Mouse (Mus musculus) thymus, adult 2 months (tissue): ENCODE data around the gene Slc17a5. TPM values are rescaled to one million over a fixed set of nuclear protein-coding genes. Genes with fewer than 3 reads are reported as not detected.

Experiments
- DNase-seq: peaks from one replicate; pipeline ENCODE4 v3.0.0; 2021
- H3K27ac ChIP-seq: fragments of 200-500 bp; 2 replicates; pipeline ENCODE4 v1.5.1; 2012; ENCODE audit warnings: low read length, control low read depth; ENCODE audit not compliant: control insufficient read depth, insufficient read depth
- H3K27me3 ChIP-seq: fragments of 200-500 bp; 2 replicates; pipeline ENCODE4 v1.6.1; 2012; ENCODE audit warnings: mild to moderate bottlenecking, low read length, moderate library complexity, mixed read lengths; ENCODE audit not compliant: control insufficient read depth, insufficient read depth
- H3K36me3 ChIP-seq: fragments of 200-500 bp; 2 replicates; pipeline ENCODE4 v1.6.1; 2012; ENCODE audit warnings: mild to moderate bottlenecking, low read length, moderate library complexity; ENCODE audit not compliant: control insufficient read depth, insufficient read depth
- H3K4me1 ChIP-seq: fragments of 200-500 bp; replicated peaks from 2 replicates; pipeline ENCODE4 v1.6.1; 2012; ENCODE audit warnings: low read length; ENCODE audit not compliant: control insufficient read depth, insufficient read depth
- H3K4me3 ChIP-seq: fragments of 200-500 bp; 2 replicates; pipeline ENCODE4 v1.5.1; 2012; ENCODE audit warnings: mild to moderate bottlenecking, low read length, control low read depth, moderate library complexity; ENCODE audit not compliant: control insufficient read depth, insufficient read depth
- CTCF ChIP-seq: fragments of 200-500 bp; IDR thresholded peaks from 2 replicates; pipeline ENCODE4 v1.5.1; 2012; ENCODE audit warnings: mild to moderate bottlenecking, control low read depth, low read length, moderate library complexity, borderline replicate concordance; ENCODE audit not compliant: control insufficient read depth, poor library complexity, insufficient read depth; ENCODE audit errors: extremely low read depth
- POLR2A ChIP-seq: fragments of 200-500 bp; IDR thresholded peaks from 2 replicates; pipeline ENCODE4 v1.6.1; 2012; ENCODE audit warnings: mild to moderate bottlenecking, low read length, control low read depth, moderate library complexity; ENCODE audit not compliant: control insufficient read depth, poor library complexity, insufficient read depth; ENCODE audit errors: extremely low read depth
- WGBS: fragments of 180-500 bp; shearing (Covaris S2); methylation state at CpG from one replicate; pipeline ENCODE4 v1.1.7; 2018; 5-methylcytosine and 5-hydroxymethylcytosine counted together
- polyA plus RNA-seq: library from polyadenylated mRNA; depleted of rRNA; stranded (reverse); fragments of >200 nt; gene quantifications from 2 replicates; pipeline ENCODE4 v1.2.3, GENCODE M21; 2012

The Slc17a5 gene
- polyA plus RNA-seq, 1 experiment, result 16.6 TPM

- TF ChIP-seq POLR2A, result no peak
- TF ChIP-seq CTCF, result no peak
- H3K27ac ChIP-seq, result no peak overlapping the region
- no peaks in the 10 kb centered on the region for H3K4me1 ChIP-seq
- no peaks in the 10 kb centered on the region; the same call in 1 of the 2 replicates for H3K36me3 ChIP-seq
- no peak overlapping the region for H3K4me3 ChIP-seq
- no peaks in the 10 kb centered on the region for H3K27me3 ChIP-seq
- WGBS, result 96% methylated on average over 12 of the region's 12 CpGs
- no peak for DNase-seq
Measured at GRCm38 (mm10) chr9:78547742-78548141, 40.1 kb downstream of the Slc17a5 start.

GRCm38 (mm10) chr9:78546944-78547343, 40.9 kb downstream of the Slc17a5 start:
- Histone ChIP-seq H3K4me3 (no peak overlapping the region), H3K4me1 (no peaks in the 10 kb centered on the region), H3K27ac (no peak overlapping the region), H3K27me3 (no peaks in the 10 kb centered on the region), H3K36me3 (no peaks in the 10 kb centered on the region; the same call in 1 of the 2 replicates)
- DNase-seq, result no peak
- WGBS, result 90% methylated on average over 7 of the region's 7 CpGs
- TF ChIP-seq CTCF (no peak), POLR2A (no peak)

GRCm38 (mm10) chr9:78541758-78542157, 46.1 kb downstream of the Slc17a5 start:
- no peaks in the 10 kb centered on the region for H3K27me3 ChIP-seq
- no peaks in the 10 kb centered on the region for H3K36me3 ChIP-seq
- 90% methylated on average over 14 of the region's 14 CpGs for WGBS
- no peak overlapping the region for H3K4me3 ChIP-seq
- no peaks in the 10 kb centered on the region for H3K4me1 ChIP-seq
- no peak overlapping the region for H3K27ac ChIP-seq
- DNase-seq, result no peak
- TF ChIP-seq CTCF, result no peak
- no peak for TF ChIP-seq POLR2A

- no peak for DNase-seq
- 89% methylated on average over 6 of the region's 6 CpGs for WGBS
- Histone ChIP-seq H3K27ac (no peak overlapping the region), H3K4me3 (no peak overlapping the region), H3K4me1 (no peaks in the 10 kb centered on the region), H3K27me3 (no peaks in the 10 kb centered on the region), H3K36me3 (no peaks in the 10 kb centered on the region)
- TF ChIP-seq POLR2A (no peak), CTCF (no peak)
Measured at GRCm38 (mm10) chr9:78538421-78538820, 49.4 kb downstream of the Slc17a5 start.

- Histone ChIP-seq H3K4me3 (no peak overlapping the region), H3K27ac (no peak overlapping the region), H3K27me3 (no peaks in the 10 kb centered on the region), H3K36me3 (no peaks in the 10 kb centered on the region), H3K4me1 (no peaks in the 10 kb centered on the region)
- 96% methylated on average over 9 of the region's 9 CpGs for WGBS
- DNase-seq, result no peak
- TF ChIP-seq POLR2A, result no peak
- TF ChIP-seq CTCF, result no peak
Measured at GRCm38 (mm10) chr9:78537154-78537873, 50.5 kb downstream of the Slc17a5 start.

- Histone ChIP-seq H3K27ac (no peak overlapping the region), H3K27me3 (no peaks in the 10 kb centered on the region), H3K4me1 (no peaks in the 10 kb centered on the region), H3K4me3 (no peak overlapping the region), H3K36me3 (no peaks in the 10 kb centered on the region)
- TF ChIP-seq CTCF, result no peak
- no peak for TF ChIP-seq POLR2A
- no peak for DNase-seq
- 98% methylated on average over 7 of the region's 7 CpGs for WGBS
Measured at GRCm38 (mm10) chr9:78534606-78535005, 53.2 kb downstream of the Slc17a5 start.
